26 mouse cellular contexts compared by ENCODE assay signal in genomic region chr1:177494306-177494705, GRCm38 (mm10). TPM values are rescaled to one million over a fixed set of nuclear protein-coding genes. Genes with fewer than 3 reads are reported as not detected.
DNase-seq lines count a peak whose midpoint lies in the region; ATAC-seq and TF ChIP-seq lines count a peak whose summit lies in the region.
"Had no signal": no experiment of that assay in that cellular context is flagged by ENCODE, and none has a peak within 500 bp of the region (broad histone marks: within the 10 kb centered on the region; RNA-seq: fewer than 3 reads in every experiment).

No protein-coding gene starts in this region.

- no peaks in the 10 kb centered on the region for H3K27me3 ChIP-seq in forebrain, embryonic 15.5 days
- H3K27me3 ChIP-seq in forebrain, embryonic 10.5 days (ENCODE audit: poor library complexity, severe bottlenecking) = no peaks in the 10 kb centered on the region
- H3K27me3 ChIP-seq: embryonic facial prominence, embryonic 13.5 days; heart, embryonic 12.5 days; heart, embryonic 15.5 days; hindbrain, embryonic 13.5 days had no signal

- H3K9ac ChIP-seq in forebrain, embryonic 15.5 days (replicated peaks) = no peak overlapping the region
- H3K9ac ChIP-seq: embryonic facial prominence, embryonic 13.5 days; heart, embryonic 12.5 days; heart, embryonic 15.5 days; hindbrain, embryonic 13.5 days had no signal

- 64% methylated on average over 8 of the region's 8 CpGs for WGBS in forebrain, embryonic 15.5 days
- 90% methylated on average over 8 of the region's 8 CpGs for WGBS in forebrain, embryonic 10.5 days

- no peaks in the 10 kb centered on the region for H3K36me3 ChIP-seq in forebrain, embryonic 15.5 days
- H3K36me3 ChIP-seq in forebrain, embryonic 10.5 days (replicated peaks) = no peaks in the 10 kb centered on the region
- H3K36me3 ChIP-seq: embryonic facial prominence, embryonic 10.5 days; embryonic facial prominence, embryonic 13.5 days; heart, embryonic 12.5 days; heart, embryonic 15.5 days; hindbrain, embryonic 10.5 days; hindbrain, embryonic 13.5 days had no signal

- no peak for TF ChIP-seq POLR2A in brain, embryonic 14.5 days (IDR thresholded peaks at IDR 0.05; ENCODE audit: borderline replicate concordance, extremely low read depth, insufficient read depth, insufficient read length, poor library complexity, severe bottlenecking)

- H3K4me2 ChIP-seq in forebrain, embryonic 15.5 days (replicated peaks) = no peak overlapping the region
- H3K4me2 ChIP-seq: embryonic facial prominence, embryonic 13.5 days; heart, embryonic 12.5 days; heart, embryonic 15.5 days; hindbrain, embryonic 13.5 days had no signal

- no peak overlapping the region for H3K4me3 ChIP-seq in forebrain, embryonic 15.5 days
- H3K4me3 ChIP-seq in forebrain, embryonic 10.5 days = no peak overlapping the region
- H3K4me3 ChIP-seq: embryonic facial prominence, embryonic 10.5 days; embryonic facial prominence, embryonic 13.5 days; heart, embryonic 12.5 days; heart, embryonic 15.5 days; hindbrain, embryonic 10.5 days; hindbrain, embryonic 13.5 days had no signal

- H3K9me3 ChIP-seq in forebrain, embryonic 15.5 days = no peaks in the 10 kb centered on the region
- H3K9me3 ChIP-seq in forebrain, embryonic 10.5 days = no peaks in the 10 kb centered on the region
- H3K9me3 ChIP-seq: embryonic facial prominence, embryonic 10.5 days; embryonic facial prominence, embryonic 13.5 days; heart, embryonic 12.5 days; heart, embryonic 15.5 days; hindbrain, embryonic 10.5 days; hindbrain, embryonic 13.5 days had no signal

- DNase-seq in forebrain, embryonic 10.5 days (ENCODE audit: extremely low spot score, low spot score) = no peak
- peak; percentile 71 for DNase-seq in brain, embryonic 14.5 days (ENCODE audit: low read depth)
- peak; percentile 37 for DNase-seq in brain, embryonic 18.5 days (ENCODE audit: low read depth, low spot score)
- no peak for DNase-seq in cerebellum, postnatal 10 days
- DNase-seq in gastrocnemius, adult 18-20 months (ENCODE audit: low spot score) = no peak
- DNase-seq: adrenal gland, adult 2 months; adrenal gland, postnatal 14 days; cerebellum, adult 11 months; cerebellum, adult 2 months; cerebellum, adult 9-11 months; cerebellum, postnatal 36 days; embryo, embryonic 11 days; gastrocnemius, postnatal 25 days; heart, adult 18-20 months; heart, postnatal 10 days; heart, postnatal 36 days; kidney, adult 2 months had no signal

- peaks cover 18% of the 10 kb centered on the region for H3K4me1 ChIP-seq in forebrain, embryonic 15.5 days
- peaks cover 20% of the 10 kb centered on the region for H3K4me1 ChIP-seq in forebrain, embryonic 10.5 days
- H3K4me1 ChIP-seq: heart, embryonic 15.5 days had no signal

- TF ChIP-seq CTCF in brain, embryonic 14.5 days (IDR thresholded peaks at IDR 0.05; ENCODE audit: borderline replicate concordance, extremely low read depth, insufficient read depth, insufficient read length) = no peak

- ATAC-seq in forebrain, embryonic 15.5 days (replicated peaks) = peak; percentile 19; the same call in 1 of the 2 replicates
- ATAC-seq: CD4-positive, CD25-positive, alpha-beta regulatory T cell, adult 4 months; intestine, postnatal 0 days had no signal

- H3K27ac ChIP-seq in forebrain, embryonic 15.5 days (replicated peaks) = peak overlapping the region; percentile 27; the same call in 1 of the 2 replicates
- no peak overlapping the region for H3K27ac ChIP-seq in forebrain, embryonic 10.5 days
- H3K27ac ChIP-seq: embryonic facial prominence, embryonic 10.5 days; embryonic facial prominence, embryonic 13.5 days; heart, embryonic 15.5 days; hindbrain, embryonic 13.5 days had no signal

RNA-seq across cellular contexts. Expression of gene Zbtb18, which starts 52.2 kb away (rescaled TPM):
- 136 and 150 TPM in 2 replicates for polyA plus RNA-seq in forebrain, embryonic 15.5 days (2015; fragmentation: Nextera tagmentation; extraction: Ambion mirVana)
- polyA plus RNA-seq in forebrain, embryonic 10.5 days (2016; fragmentation: Nextera tagmentation; extraction: Ambion mirVana) = 2.1 and 3.0 TPM in 2 replicates
- polyA plus RNA-seq in brain, embryonic 14.5 days (2012; rRNA removed) = 55.5 and 56.4 TPM in 2 replicates
- total RNA-seq in gastrocnemius, adult 18-20 months (2021) = 100 to 1,000 TPM; 107 to 125 TPM

Comparison
In these comparisons a context has a peak if more than half of its experiments do, and no peak if none do; other contexts are left out.
1. RNA of gene Zbtb18, which starts 52.2 kb away (polyA plus RNA-seq): 136 to 150 TPM in forebrain, embryonic 15.5 days and 55.5 to 56.4 TPM in brain, embryonic 14.5 days; 2.1 to 3.0 TPM in forebrain, embryonic 10.5 days; every median in the first group is over 10 times any median in the second.
2. DNase-seq: peak in brain, embryonic 14.5 days (single experiment) and brain, embryonic 18.5 days (single experiment); none in forebrain, embryonic 10.5 days (single experiment), cerebellum, postnatal 10 days (0 of 2) and gastrocnemius, adult 18-20 months (single experiment).